Mouse (Mus musculus): Measurements from ENCODE around the gene Ndufaf5. TPM values are rescaled to one million over a fixed set of nuclear protein-coding genes. Genes with fewer than 3 reads are reported as not detected.
"Not testable (repeated sequence)": the region's sequence is repeated elsewhere in the genome, so short reads cannot be mapped to it uniquely, and the experiment has no call there.

Ndufaf5 gene
- total RNA-seq (2021): 10 to 100 TPM; 50.1 to 55.1 TPM

DNA sequence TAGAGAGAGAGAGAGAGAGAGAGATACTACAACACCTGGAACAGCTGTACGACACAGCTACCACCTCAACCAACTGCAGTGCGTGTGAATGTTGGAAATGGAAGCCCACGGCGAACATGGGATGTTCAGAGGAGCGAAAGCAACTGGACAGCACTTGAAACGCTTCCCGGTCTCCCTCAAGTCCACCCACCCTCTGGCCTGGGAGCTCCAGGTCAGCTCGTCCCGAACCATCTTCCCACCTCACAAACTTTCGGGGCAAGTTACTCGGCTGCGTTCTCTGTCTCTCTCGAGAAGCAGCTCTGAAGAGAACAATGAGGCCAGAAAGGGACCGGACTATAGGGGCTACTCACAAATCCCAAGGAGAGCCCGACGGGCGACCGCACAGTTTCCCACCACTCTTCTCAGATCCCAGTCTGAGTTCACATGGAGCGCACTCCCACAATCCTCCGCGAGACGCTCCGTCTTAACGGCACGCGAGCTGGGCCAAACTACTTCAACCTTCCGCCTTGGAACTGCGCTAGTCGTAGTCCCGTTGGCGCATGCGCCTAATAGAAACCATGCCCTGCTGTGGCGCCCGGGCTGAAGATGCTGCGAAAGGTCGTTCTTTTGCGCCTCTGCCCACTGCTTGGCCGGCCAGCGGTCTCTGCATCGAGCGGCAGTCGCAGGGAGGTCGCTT, at the start of gene Ndufaf5, which contains the start of gene Esf1:
Ndufaf5 (plus strand) TSS at position 523 of the 676 bp plus-strand sequence.
Esf1 (minus strand) TSS at position 438 of the 676 bp plus-strand sequence.
- intact Hi-C loops (cut with DNase I): loop anchor here (10.0 kb wide), 1 partner anchor 225 kb away; the partner anchor contains the start of gene Macrod2
- peak; percentile 97 for DNase-seq

DNA sequence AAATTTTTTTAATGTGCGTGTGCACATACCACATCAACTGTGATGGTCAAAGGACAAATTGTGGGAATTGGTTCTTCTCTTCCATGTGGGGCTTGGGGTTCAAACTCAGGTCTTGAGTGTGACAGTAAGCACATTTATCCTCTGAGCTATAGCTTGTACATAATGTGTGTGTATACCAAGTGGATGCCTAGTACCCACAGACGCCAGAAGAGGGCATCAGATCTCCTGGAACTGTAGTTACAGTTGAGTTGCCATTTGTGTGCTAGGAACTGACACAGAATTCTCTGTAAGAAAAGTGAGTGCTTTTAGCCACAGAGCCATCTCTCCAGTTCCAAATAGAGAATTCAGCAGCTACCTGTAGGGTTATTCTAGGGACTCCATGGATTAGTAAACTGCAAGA, 44.9 kb upstream of the Ndufaf5 start:
- DNase-seq: no peak
- intact Hi-C loops (cut with DNase I): no loop called here

DNA sequence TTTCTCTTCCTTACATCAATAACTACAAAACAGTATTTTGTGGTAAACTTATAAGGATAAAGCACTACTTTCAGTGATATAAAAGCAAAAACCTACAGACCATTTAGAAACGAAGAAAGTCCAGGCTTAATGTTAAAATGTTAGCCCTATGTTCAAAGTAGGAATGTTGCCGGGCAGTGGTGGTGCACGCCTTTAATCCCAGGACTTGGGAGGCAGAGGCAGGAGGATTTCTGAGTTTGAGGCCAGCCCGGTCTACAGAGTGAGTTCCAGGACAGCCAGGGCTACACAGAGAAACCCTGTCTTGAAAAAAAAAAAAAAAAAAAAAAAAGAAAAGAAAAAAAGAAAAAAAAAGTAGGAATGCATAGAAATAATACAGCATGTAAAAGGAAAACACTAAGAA, 18.7 kb upstream of the Ndufaf5 start, which contains the start of gene Gm17374:
Gm17374 (plus strand) TSS at position 301 of the 400 bp plus-strand sequence.
- DNase-seq: not testable (repeated sequence)
- intact Hi-C loops (cut with DNase I): loop anchor here (10.0 kb wide), 1 partner anchor 557 kb away; no protein-coding TSS in a partner anchor

DNA sequence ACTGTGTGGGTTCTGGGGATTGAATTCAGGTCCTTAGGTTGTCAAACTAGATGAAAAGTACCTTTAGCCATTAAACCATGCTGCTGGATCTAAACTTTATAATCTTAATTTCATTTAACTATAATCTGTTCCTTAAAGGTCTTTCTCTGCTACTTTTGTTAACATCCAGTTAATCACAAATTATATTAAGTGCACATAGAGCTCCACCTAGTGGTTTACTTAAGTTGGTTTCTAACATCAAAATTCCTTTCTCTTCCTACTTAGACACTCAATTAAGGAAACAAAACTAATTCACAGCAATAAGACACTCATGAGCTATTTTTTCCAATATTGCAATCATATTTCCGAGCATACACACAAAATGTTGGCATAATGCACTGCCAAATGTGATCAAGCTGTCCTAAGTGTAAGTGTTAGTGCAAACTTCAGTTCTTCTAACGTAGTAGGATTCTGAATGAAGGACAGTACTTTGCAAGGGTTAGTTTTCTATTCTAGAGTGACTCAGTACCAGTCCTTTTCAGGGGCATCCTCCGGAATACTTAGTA, 11.2 kb upstream of the Ndufaf5 start:
- no peak for DNase-seq
- intact Hi-C loops (cut with DNase I): loop anchor here (5.0 to 10.0 kb wide), 2 partner anchors 564 to 737 kb away; no protein-coding TSS in a partner anchor

DNA sequence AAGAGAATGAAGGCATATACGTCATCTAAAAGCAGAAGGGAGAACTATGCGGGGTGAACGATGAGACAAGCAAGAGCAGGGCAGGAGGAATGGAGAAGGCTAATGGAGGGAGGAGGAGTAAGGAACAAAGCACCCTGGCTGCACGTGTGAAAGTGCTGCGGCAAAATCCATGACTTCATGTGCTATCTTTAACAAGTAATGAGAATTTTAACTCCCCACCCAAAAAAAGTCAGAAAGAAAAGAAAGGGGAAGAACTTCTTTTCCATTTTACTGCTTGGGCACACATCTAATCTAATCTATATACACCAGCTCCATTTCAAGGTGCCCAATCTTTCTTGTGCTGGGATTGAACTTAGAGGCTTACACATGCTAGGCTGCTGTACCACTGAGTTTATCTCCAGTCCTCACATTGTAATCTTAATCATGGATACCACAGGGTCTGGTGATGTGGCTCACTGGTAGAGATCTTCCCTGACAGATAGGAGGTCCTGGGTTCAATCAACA, 7.0 kb upstream of the Ndufaf5 start:
- intact Hi-C loops (cut with DNase I): no loop called here

DNA sequence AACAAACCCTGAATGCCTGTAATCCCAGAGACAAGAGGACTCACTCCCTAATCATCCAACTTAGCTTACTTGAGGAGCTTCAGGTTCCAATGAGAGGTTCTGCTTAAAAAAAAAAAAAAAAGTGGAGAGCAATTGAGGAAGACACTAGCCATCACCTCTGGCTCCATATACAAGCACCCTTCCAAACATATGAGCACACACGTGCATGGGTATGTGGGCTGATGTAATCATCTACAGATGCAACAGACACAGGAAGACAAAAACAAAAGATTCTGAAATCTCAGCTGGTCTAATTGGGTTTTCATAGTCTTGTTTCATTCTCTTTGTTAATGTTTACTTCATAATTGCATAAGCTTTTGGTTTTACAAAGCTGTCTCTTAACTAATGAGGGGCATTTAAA, 1.4 kb upstream of the Ndufaf5 start:
- DNase-seq: no peak
- intact Hi-C loops (cut with DNase I): no loop called here

More for the DNA sequence above, 7.0 kb upstream of the Ndufaf5 start:
- DNase-seq: no peak

DNA sequence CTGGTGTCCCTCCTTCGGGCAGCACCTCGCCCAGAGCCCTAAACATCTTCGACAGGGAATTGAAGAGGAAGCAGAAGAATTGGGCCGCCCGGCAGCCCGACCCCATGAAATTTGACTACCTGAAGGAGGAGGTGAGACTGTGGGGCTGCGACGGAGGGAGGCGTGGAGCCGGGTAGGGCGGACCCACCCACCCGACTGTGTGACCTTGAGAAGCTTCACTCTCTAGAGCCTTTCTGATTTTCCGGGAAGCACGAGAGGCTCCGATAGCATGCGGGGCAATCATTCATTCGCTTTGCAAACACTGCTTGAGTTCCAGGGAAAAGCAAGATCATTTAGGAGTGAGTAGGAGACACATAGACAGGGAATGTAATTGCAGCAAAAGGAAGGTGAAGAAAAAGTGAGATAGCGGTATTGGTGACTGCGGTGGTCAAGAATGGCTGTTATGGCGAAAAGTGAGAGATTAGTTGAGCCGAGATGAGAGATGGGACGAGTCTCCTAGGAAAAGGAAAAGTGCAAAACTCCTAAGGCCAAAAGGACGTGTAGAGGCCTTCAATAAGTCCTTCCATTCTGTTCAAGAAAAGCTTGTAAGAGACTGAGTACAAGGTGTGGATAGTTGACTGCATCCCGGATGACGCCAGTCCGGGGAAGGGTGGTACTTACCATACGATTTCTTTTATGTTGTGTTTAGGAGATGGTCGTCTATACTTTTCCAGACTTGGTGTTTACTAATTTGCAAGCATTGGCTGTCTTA, 529 bp downstream of the Ndufaf5 start:
- intact Hi-C loops (cut with DNase I): loop anchor here (10.0 kb wide), 1 partner anchor 224 kb away; the partner anchor contains the start of gene Macrod2
- DNase-seq: no peak

DNA sequence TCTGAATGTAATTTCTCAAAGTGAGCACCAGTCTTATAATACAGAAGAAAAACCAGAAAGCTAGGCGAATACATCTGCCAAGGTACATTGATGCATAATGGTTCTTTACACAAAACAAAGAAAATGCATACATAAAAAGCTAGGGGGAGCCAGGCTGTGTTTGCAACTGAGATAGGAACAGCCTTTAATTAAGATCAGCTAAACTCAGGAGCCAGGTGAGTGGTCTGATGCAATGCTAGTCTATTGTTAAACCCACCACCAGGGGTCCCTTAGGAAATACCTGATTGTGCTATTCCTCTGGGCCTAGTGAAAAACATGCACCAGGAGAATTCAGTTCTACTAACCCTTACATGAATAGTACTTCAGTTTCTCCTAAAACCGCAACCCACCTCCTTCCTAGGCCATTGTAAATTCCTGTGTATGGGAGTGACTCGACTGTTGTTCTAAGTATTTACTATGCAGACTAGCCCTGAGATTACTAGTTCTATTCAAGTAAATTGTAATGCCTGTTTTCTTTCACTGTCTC, 15.3 kb downstream of the Ndufaf5 start:
- DNase-seq; intact Hi-C loops (cut with DNase I): not testable (repeated sequence)

DNA sequence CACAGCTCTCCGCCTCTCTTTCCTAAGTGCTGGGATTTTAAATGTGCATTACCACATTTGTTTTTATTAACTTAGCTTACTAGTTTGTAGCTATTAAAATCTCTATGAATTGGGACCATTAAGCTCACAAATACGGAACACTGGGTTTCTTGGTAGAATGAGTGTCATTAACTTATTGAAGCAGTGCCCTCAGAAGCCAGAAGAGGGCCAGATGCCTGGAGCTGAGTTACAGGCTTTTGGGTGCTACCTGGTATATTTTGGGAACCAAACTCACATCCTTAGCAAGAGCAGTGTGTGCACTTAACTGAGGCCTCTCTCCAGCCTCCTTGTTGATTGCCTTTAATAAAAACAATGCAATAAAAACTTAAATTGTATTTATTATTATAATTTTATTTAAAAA, 30.3 kb downstream of the Ndufaf5 start:
- DNase-seq: no peak
- intact Hi-C loops (cut with DNase I): no loop called here

DNA sequence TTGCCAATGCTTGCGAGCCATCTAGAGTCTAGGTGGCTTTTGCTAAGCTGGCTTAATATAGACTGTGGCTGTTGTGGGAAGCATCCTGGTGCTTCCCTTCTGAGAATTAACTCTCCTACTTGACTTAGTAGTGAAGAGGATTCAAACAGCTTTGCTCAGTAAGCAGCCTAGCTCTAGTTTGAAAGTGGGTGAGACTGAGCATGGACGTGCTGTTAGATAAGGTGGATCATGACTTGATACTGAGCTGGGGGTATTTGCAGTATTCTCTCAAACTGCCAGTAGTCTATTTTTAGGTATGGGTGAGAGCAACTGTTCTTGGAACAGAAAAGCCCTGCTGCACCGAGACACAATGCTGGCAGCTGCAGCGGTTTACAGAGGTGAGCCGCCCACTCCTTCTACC, 32.1 kb downstream of the Ndufaf5 start:
- intact Hi-C loops (cut with DNase I): no loop called here
- no peak for DNase-seq

DNA sequence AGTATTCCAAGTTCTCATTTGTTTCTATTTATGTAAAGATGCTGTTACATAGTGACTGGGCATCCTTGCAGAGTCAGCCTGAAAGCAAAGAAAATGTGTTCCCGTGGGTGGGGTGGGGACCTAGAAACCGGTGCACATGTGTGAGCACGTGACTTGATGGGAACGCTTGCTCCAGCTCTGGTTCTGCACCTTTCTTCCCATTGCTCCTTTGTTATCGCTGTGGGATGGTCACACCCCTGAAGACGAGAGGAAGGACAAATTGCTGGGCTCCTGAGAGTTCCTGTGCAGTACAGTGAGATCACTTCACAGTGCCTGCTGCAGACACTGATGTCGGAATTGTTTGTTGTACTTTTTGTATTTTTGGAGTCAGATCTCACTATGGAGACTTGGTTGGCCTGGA, 33.3 kb downstream of the Ndufaf5 start:
- DNase-seq: no peak
- intact Hi-C loops (cut with DNase I): no loop called here

DNA sequence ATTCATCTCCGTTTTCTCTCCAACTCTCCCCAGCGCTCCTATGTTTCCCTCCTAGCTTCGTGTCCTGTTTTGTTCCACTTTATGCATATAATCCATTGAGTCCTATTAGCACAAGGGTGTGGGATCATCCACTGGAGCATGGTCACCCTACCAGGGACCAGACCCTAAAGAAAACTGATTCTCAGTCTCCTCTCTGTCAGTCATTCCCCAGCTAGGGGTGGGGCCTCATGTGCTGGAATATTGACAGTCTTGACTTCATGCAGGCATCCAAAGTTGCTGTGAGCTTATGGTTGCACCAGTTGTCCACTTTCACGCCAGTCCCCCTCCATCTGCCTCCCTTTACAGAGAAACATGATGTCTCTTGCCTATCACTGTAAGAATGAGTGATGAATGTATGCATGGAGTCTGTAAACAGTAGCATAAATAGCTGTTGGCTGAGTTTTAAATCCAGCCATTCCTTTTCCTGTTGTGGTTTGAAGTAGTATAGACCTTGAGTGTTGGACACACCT, 44.1 kb downstream of the Ndufaf5 start:
- intact Hi-C loops (cut with DNase I): no loop called here
- no peak for DNase-seq

DNA sequence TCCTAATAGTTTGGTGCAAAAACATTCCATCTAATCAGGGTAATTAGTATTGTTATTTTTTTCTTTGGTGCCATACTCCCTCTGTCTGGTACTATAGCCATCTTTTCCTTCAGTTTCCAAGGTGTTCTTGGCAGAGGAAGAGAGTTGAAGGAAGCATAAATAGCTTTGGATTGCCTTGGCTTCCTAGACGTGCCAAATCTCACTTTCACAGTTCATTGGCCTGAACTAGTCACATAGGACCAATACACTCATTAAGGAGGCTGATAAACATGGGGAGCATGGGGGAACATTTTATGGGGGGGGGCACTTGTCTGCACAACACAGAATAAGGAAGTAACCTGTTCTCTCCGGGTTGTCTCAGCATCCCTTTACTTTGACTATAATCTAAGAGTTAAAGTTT, 45.0 kb downstream of the Ndufaf5 start:
- DNase-seq: no peak
- intact Hi-C loops (cut with DNase I): no loop called here

DNA sequence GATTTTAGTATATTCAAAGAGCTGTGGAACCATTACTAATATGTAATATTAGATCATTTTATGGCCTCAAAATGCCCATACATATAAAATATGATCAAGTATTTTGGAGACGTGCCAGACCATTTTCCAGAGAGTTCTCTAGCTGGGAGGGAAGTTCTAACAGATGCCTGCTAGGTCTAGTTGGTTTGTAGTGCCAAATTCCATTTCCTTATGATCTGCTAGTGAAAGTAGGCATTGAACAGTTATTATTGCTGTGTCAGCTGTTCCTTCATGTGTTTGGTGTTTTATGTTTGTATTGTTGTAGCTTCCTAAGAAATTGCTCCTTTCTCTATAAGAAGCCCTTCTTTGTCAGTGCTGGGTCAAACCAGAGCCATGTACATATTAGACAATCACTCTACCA, 45.5 kb downstream of the Ndufaf5 start:
- intact Hi-C loops (cut with DNase I): no loop called here
- no peak for DNase-seq

DNA sequence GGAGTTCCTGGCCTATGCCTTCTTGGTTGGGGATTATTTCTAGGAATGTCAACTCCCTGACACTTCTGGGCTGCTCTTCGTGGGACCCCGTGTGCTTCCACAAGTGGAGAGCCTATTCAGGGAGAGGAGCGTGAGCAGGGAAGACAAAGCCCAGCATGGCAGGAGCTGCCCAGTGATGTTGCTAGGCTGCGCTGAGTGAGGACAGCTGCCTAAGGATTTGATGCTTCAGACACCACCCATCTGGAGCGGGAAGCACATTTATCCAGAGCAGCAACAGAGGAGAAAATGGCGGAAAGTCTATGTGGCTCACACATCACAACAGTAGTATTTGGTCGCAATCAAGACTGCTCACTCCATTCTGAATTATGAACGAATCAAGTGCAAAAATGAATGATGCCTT, 49.9 kb downstream of the Ndufaf5 start:
- no peak for DNase-seq
- intact Hi-C loops (cut with DNase I): no loop called here

DNA sequence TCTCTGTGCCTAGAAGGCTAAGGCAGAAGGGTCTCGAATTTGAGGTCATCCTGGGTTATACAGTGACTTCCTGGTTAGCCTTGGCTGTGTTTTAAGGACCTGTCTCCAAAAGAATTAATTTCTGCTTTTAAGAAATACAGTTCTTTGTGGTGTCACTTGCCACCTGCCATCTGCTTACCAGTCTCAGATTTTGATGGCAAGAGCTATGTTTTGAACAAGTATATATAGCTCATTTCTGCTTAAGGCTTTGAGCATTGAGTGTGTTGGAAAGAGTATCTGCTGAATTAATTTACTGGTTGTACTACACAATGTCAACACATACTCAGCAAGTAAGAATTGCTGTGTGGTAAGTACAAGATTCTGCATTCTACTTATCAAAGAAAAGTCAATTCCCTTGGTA, 59.8 kb downstream of the Ndufaf5 start:
- no peak for DNase-seq
- intact Hi-C loops (cut with DNase I): no loop called here

DNA sequence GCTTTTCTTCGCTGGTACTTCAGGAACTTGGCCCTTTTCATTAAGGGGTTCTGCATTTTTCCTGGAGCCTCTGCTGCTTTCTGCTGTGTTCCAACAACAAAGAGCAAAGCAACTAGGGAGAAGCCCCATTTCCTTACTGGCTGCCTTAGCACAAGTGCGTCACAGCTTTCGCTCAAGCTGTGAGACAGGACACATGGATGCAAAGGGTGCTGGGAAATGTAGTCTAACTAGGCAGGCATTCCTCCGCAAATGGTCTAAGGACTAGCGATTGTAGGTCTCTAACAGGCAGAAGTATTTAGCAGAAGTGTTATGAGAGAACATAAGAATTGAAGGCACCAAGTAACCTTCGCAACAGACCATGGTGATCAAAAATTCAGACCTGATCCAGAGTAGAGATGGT, 66.8 kb downstream of the Ndufaf5 start:
- intact Hi-C loops (cut with DNase I): no loop called here
- DNase-seq: no peak

DNA sequence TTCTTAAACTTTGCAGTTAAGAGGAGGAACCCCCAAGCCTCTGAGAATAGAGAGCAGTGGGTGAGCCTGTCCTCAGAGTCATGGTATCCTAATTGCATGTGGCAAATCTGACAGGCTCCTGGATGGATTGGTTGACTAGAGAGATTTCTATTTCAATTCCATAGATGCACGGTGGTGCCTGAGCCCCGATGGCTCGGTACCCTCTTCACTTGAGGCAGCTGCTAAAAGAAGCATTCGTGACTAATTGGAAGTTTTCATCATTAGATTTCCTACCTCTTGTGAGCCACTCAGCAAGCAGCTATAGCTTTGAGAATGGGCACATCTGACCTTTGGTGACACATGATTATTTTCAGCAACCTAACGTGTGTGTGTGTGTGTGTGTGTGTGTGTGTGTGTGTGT, 71.9 kb downstream of the Ndufaf5 start:
- DNase-seq: no peak
- intact Hi-C loops (cut with DNase I): no loop called here

DNA sequence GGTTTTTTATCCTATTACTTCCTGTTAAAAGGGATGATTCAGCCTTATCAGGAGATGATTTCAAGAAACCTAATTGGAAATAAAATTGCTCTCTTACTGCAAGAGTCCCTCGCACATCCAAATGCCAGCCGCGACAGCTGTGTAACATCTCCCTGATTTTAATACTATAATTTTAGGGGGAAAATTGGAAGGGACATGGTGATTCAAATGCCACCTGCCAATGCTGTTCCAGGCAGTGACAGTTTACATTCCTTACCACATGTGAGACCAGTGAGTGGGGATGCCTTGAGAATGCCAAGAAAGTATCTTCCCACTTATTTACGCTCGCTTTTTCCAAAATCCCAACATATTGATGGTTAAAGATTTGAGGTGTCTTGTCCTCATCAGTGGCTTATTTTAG, 72.7 kb downstream of the Ndufaf5 start:
- DNase-seq: no peak
- intact Hi-C loops (cut with DNase I): no loop called here
